Mouse (Mus musculus) kidney, adult 18-20 months (tissue): ENCODE measurements around the gene Eif2ak4.

Experiments
- DNase-seq: peaks from one replicate; pipeline ENCODE4 v3.0.0; 2021

Eif2ak4 gene

DNA sequence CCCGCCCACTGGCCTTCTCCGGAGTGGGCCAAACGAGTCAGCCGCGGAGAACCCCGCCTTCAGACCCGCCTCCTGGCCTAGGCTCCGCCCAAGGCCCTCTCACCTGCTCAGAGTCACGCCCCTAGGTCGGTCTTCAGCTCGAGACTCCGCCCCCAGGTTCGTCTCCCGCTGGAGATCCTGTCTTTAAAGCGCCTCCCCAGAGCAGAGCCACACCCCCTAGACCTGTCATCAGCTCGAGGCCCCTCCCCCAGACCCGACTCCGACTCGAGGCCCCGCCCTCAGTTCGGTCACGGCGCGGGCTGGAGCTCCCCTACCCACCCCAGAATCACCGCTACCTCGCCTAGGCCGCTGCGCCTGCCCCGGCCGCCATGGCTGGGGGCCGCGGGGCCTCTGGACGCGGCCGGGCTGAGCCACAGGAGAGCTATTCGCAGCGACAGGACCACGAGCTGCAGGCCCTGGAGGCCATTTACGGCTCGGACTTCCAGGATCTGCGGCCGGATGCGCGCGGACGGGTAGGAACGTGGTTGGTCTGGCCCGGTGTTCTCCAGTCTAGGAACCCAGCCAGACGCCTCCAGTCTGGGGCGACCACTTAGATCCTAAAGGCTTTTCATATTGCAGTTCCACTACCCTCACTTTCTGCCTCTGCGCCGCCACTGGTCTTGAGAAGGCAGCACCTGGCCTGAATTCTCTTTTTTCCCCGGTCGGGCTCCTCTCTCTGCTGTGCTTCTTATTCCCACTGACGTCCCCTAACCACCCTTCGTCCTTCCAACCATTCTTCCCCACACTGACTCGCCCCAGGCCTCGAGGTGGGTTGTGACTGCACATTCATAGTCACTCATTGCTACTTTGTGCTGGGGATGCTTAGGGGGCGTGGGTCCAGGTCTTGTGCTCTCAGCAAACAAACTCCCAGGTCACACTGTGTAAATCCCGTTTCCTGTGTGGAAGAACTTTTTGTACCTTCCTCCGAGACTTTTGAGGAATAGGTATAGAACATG lies at the start of gene Eif2ak4:
Gene Eif2ak4 (plus strand): TSS at position 278 of the 995 bp plus-strand sequence.
- DNase-seq, result peak; percentile 100

DNA sequence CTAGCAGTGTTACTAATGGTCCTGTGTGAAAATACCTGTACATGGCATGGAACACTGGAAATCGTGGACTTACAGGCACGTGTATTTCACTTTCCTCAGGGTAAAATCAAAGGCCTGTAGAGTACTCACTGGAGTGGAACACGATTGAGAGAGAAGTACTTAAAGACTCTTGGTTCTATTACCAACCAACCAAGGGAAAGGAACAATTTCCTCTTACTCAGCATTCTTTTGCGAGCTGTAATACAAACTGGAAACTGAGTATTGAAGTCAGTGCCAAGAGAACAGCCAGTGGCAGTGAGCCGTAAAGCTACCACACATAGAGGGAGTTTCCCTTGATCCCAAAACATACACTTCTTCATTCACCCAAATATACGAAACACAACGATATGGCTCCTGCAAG lies 47.1 kb upstream of the Eif2ak4 start:
- no peak for DNase-seq

DNA sequence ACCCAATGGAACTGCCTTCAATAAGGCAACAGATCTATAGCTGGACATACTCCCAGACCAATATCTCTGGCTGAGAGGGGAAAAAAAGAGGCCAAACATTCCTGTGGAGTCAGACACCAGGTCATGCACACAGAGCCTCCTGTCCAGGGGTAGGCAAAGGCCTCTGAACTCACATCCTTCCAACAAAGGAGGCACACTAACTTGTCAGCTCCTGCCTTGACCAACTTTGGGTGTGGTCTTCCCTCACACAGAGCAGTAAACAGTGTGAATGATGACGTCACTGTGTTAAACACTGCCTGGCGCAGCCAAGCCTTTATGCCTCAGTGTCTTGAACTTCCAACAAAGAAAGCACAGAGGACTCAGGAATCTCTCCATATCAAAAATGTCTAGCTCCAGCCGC lies 44.5 kb upstream of the Eif2ak4 start:
- DNase-seq, result no peak

DNA sequence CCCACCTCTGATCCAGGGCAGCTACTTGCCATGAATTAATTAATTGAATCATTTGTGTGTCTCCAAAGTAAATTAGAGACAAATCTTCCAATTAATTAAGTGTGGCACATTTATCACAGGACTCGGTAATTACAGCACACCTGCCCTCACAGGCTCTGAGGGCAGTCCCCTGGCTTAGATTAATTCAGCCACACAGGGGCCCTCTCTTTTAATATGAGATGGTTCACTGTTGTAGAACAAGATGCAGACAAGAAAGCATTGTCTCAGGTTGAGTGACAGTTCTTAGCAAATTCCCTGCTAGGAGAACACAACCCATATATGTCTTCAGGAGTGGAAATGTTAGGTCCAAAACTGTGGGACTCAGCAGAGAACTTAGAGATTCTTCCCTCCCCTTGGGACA lies 42.9 kb upstream of the Eif2ak4 start:
- DNase-seq, result no peak

GRCm38 (mm10) chr2:118353498-118353897 lies 34.9 kb upstream of the Eif2ak4 start:
- DNase-seq, result peak; percentile 14

- peak; percentile 3 for DNase-seq
Observed at GRCm38 (mm10) chr2:118353916-118354403, 34.5 kb upstream of the Eif2ak4 start.

- DNase-seq, result no peak
Observed at GRCm38 (mm10) chr2:118355138-118355719, 33.2 kb upstream of the Eif2ak4 start.

GRCm38 (mm10) chr2:118371841-118372240 lies 16.6 kb upstream of the Eif2ak4 start:
- no peak for DNase-seq

DNA sequence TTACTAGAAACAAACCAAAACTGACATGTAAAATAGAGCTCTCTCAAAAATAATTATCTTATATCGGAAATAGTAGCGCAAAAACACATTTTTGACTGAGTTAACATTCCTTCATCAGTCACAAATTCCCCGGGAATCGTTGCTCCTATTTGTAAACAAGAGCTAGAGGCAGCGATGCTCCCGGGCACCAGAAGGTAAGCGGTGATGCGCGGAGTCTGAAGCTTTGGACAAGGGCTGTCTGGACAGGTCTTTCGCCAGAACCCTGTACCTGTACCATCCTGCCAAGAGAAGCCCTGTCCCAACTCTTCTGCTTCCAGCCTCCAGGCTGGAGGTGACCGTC lies 15.9 kb upstream of the Eif2ak4 start:
- DNase-seq, result no peak

DNA sequence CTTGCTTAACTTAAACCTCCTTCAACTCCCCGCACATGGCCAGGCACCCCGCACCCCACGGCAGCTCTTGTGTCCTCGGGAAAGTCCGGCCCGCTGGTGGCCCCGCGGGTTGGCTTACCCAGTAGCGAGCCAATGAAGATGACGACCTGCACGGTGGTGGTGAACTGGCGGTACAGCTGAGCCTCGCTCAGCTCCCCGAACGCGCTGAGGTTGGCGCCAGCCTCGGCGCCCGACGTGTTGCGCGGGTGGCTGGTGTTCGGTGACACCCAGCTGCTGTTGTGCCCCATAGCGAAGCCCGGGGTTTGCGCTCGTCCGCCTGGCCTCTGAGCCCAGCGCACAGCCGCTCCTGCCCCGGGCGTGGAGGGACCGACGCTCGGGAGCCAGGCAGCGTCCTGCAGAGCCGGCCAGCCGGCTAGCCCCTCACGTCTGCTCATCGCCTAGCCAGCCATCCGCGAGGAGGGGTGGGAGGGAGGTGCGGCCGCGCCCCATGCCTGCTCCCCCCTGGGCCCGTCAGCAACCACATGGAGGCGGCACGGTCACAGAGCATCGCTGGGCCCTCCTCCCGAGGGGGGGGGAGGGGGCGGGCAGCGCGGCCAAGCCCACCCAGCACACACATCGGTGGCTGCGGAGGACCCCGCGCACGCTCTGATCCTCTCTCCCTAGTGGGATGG lies 15.4 kb upstream of the Eif2ak4 start, which contains the start of gene Gpr176:
Gene Gpr176 (minus strand): TSS at position 519 of the 671 bp plus-strand sequence.
- DNase-seq, result peak; percentile 37

- peak; percentile 46 for DNase-seq
Observed at GRCm38 (mm10) chr2:118373572-118374279, 14.7 kb upstream of the Eif2ak4 start.

- no peak for DNase-seq
Observed at GRCm38 (mm10) chr2:118375522-118375921, 12.9 kb upstream of the Eif2ak4 start.

- DNase-seq, result no peak
Observed at GRCm38 (mm10) chr2:118375931-118376330, 12.5 kb upstream of the Eif2ak4 start.

- DNase-seq, result no peak
Observed at GRCm38 (mm10) chr2:118379756-118380155, 8.7 kb upstream of the Eif2ak4 start.

- no peak for DNase-seq
Observed at GRCm38 (mm10) chr2:118383387-118383786, 5.0 kb upstream of the Eif2ak4 start.

GRCm38 (mm10) chr2:118389569-118389968 lies 1.2 kb downstream of the Eif2ak4 start:
- no peak for DNase-seq

- no peak for DNase-seq
Observed at GRCm38 (mm10) chr2:118390072-118390471, 1.7 kb downstream of the Eif2ak4 start.

DNA sequence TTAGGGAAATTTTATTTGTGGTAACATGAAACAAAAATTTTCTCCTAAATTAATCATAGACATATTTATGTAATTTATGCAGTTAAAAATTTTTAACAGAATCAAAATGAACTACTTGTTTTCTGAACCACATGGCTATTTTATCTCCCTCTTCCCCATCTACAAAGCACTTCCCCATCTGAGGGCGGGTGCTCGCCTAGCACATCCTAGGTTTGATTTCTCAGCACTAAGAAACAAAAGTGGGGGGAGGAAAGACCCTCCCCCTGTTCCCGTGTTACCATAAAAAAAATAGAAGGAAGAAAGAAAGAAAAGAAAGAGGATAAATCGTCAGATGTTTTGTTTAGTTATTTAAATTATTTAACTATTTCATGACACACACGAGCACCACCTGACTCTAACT lies 2.8 kb downstream of the Eif2ak4 start:
- no peak for DNase-seq

DNA sequence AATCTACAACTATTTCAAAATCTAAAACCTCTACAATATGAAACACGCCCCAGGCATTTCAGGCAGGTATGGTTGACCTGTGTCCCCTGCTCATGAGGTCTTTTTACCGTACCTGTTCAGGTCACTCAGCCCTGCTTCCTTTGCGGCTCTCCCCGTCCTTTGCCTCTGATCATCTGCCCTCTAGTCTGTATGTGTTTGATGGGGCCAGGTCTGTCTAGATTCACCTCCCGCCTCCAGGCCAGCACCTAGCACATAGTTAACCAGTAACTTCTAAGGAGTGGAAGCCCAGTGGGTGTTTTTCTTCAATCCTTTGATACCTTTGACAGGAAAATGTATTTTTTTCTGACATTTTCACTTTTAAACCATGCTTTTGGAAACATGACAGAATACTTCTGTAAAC lies 11.3 kb downstream of the Eif2ak4 start:
- DNase-seq, result no peak

- no peak for DNase-seq
Observed at GRCm38 (mm10) chr2:118401834-118402727, 13.7 kb downstream of the Eif2ak4 start.

DNA sequence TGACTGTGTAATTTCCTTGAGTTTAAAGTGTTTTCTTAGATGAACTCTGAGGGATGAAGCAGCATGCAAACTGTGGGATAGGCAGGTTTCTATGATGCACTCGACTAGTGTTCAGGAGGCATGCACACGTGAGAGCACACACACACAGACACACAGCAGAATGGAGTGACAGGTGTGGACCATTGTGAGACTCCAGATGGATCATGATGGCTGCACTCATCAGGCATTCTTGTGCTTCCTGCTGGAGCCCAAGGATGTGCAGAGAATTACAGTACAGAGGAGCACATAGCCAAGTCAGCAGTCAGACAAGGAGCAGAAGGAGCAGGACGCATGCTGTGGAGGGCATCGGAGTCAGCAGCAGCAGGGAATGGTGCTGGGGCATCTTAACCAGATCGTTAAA lies 15.9 kb downstream of the Eif2ak4 start:
- DNase-seq, result no peak

DNA sequence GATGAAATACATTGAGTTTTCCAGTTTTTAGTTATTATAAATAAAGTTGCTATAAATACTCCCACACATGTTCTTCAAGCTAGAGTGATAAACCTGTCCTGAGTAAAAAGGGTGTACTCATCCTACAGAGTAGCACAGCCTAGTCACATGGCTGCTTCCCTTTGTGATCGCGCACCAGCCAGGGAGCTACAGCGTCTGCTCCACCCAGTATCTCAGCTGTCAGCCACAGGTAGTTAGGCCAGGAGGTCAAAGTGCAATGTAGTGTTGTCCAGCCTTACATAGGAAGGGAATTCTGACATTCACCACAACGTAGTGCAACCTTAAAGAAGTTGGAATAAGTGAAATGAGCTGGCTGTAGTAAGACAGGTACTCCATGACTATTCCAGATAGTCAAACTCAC lies 17.1 kb downstream of the Eif2ak4 start:
- no peak for DNase-seq
